Mouse (Mus musculus) embryonic fibroblast, embryonic 13.5 days (primary cell): ENCODE measurements around the gene Rars2.

ENCODE experiments used
- CTCF ChIP-seq: IDR thresholded peaks from 2 replicates; pipeline ENCODE4 v1.5.1; 2011; ENCODE audit warnings: mild to moderate bottlenecking, control low read depth, low read length, moderate library complexity, borderline replicate concordance; ENCODE audit not compliant: insufficient read depth
- POLR2A ChIP-seq: IDR thresholded peaks from 2 replicates; pipeline ENCODE4 v1.6.1; 2011; ENCODE audit warnings: low read depth, mild to moderate bottlenecking, control low read depth, low read length, moderate library complexity

DNA sequence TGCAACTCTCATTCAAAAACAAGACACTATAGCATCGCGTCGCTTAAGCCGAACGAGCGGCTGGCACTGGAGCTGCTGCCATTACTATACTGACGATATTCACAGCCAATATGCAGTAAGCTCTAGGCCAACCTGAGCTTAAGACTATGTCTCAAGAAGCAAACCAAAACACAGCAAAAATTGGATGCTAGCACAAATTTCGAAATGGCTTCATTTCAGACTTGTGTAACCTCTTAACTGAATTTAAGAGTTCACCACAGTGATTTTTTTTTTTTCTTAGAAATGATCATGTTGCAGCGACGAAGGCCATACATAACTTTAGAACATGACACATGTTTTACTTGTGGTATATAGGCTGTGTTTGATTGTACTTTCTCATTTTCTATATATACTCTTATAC, 8.1 kb upstream of the Rars2 start:
- TF ChIP-seq CTCF (no peak), POLR2A (no peak)
